Mouse (Mus musculus) megakaryocyte, adult 5-6 weeks (primary cell): Measurements from ENCODE around the gene Nat8f6. TPM values are rescaled to one million over a fixed set of nuclear protein-coding genes. Genes with fewer than 3 reads are reported as not detected.
"Not testable (repeated sequence)": the region's sequence is repeated elsewhere in the genome, so short reads cannot be mapped to it uniquely, and the experiment has no call there.

Experiments used
- ATAC-seq: 2 replicates; pipeline ENCODE4 v1.8.0; 2016; ENCODE audit warnings: mild to moderate bottlenecking, inconsistent platforms; ENCODE audit not compliant: poor library complexity, severe bottlenecking
- total RNA-seq, 2 experiments: library from RNA; stranded (forward) in 1 of 2; stranded (reverse) in 1 of 2; fragments of 153-499, 151-499 nt in 1 of 2; fragments of 221-1000, 200-1000 nt in 1 of 2; gene quantifications; 2 replicates each; pipeline versions ENCODE4 v1.2.3 to v1.2.4; 2015 to 2017

Gene Nat8f6
- not detected in 2 replicates for total RNA-seq (2015)
- not detected in 2 replicates for total RNA-seq (2017)

DNA sequence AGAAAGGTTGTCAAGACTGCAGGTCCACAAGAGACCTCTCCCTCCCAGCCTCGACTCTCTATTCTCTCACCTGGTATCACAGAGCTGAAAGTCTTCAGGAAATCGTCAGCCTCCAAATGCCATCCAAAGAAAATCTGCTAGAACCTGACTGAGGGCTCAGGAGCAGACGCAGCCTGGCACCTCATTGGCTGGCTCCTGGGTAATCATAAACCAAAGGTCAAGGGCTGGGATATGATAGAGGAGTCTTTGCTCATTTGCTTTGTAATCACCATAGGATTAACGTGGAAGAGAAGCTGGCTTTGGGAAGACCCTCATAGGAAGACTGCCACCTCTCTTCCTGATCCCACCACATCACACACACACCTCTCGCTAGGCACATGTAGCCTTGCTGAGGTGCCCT lies at the start of gene Nat8f6, which contains the start of gene Nat8f5:
Nat8f6 (minus strand) TSS at position 118 of the 400 bp plus-strand sequence.
Nat8f5 (minus strand) TSS at position 136 of the 400 bp plus-strand sequence.
- ATAC-seq = no peak

DNA sequence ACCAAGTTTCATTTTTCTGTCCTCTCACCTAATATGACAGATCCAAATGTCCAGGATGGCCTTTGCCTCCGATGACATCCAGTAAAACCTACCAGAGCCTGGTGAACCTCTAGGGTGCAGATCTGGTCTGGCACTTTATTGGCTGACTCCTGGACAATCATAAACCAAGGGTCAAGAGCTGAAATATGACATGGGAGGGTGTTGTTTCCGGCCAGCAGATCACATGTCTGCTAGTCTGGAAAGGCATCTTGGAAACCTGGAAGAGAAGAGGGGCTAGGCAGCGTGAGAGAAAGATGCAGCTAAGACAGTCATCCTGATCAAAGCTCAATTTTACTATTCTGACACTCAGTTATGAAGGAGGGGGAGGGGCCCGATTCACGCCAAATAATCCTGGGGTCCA lies 48.3 kb upstream of the Nat8f6 start, which contains the start of gene Nat8f2:
Nat8f2 (minus strand) TSS at position 153 of the 400 bp plus-strand sequence.
- not testable (repeated sequence) for ATAC-seq

DNA sequence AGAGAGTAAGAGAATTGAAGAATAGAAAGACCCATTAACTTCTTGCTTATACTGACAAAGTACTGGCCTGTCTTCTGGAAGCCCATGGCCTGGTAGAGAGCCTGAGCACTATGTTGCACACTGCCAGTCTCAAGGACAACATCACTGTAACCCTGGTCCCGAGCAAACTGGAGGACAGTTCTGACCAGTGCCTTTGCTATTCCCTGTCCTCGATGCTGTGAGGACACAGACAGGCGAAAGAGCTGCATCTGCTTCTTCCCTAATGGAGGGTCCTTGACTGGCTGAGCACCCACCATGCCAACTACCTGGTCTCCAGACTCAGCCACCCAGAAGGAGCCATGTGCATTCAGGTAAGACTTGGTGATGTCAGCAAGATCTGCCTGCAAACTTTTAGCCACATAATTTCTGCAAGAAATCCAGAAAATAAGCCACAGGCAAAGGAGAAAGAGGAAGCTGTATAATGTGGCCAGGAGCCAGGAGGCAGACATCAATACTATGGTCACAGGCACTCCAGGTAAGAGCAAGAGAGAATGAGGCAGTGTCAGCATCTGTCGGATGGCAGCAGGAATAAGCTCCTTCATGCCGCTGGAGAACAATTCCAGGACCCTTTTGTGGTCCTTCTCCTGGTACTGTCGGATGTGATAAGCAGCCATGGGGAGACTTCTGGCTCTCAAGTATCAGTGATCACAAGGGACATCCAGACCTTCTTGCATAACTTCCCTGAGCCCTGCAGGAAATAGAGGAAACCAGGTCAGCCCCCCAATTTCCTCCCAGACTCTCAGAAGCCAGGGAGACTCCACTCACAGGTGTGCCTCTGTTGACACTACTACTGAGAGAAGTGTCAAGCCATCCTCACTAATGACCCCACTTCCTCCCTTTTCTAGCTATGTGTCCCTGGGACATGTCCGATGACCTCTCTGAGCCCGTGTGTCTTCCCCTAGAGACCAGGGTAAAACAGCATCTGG lies 47.3 kb upstream of the Nat8f6 start:
- ATAC-seq = no peak

DNA sequence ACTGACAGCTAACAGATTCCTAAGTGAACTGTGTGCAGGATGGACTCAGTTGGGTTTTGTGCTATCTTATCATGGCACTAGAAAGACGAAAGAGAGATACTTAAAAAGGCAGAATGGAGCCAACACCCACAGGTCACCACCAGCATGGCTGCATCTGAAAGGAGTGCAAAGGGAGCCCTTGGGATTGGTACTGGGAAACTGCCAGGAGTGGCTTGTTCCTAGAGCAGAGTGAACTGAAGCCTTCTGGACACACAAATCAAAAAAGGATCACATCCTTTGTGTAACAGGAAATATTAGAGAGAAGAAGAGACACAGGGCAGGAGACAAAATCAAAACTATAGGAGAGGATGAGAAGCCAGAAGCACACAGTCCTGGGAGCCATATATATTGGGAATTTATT lies 46.2 kb upstream of the Nat8f6 start:
- not testable (repeated sequence) for ATAC-seq

DNA sequence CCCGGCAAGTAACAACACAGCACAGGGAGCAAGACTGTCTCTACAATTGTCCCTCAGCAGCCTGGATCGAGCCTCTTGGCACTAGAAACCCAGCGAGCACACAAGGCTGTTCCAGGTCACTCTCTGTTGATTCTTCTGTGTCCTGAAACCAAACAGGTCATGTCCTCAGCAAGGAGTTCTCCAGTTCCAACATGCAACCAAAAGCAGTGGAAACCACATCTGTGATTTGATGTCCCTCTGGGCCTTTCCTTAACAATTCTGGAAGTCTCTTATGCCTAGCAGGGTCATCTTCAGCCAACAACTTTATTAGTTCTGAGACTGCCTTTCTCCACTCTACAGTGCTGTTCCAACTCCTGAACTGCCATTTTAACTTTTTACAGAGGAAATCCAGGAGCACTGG lies 45.4 kb upstream of the Nat8f6 start:
- not testable (repeated sequence) for ATAC-seq

DNA sequence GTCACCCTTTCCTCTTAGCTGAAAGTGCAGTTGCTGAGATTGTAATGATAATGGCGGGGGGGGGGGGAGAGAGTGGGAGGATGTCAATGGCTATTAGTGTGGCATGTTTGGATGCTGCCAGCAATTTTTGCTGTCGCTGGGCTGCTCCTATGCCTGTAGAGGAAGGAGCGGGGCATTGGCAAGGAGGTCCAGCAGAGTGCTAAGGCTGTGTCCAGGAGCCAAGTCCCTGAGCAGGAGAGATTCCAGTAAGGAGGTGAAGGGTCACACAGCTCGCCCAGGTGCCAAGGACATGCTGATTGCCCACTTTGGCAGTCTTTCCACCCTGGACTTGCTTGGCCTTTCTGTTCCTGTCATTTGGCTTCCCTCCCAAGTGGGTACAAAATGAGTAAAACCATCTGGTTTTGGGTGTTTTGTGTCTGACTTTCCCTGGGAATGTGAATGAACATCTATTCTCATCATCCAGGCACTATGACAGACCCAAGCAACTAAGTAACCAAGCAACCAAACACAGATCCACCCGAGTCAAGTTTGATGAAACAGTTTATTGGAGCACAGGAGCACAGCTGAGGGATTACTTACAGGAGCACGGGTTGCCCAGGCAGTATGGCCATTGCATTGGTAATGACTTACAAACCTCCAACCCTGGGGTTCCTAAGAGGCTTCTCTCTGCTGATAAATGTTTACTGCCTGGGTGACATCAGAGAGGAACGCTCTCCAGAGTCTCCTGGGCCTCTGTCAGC lies 44.3 kb upstream of the Nat8f6 start:
- not testable (repeated sequence) for ATAC-seq

DNA sequence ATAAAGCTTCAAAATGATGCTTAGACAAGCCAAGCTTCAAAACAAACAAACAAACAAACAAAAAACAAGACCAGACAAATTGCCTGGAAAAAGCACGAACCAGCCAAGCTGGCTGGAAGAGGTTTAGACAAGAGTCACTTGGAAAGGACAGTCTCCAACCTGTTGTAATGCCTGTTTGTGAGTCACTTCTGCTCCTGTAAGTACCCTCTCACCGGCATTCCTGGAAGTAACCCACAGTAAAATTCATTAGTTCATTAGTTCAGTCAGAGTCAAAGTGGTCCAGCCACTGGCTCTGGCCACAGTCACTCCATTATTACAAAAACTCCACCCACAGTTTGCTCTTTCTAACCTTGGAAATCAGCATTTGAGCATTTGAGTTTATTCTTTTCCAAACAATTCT lies 43.1 kb upstream of the Nat8f6 start:
- ATAC-seq = no peak

DNA sequence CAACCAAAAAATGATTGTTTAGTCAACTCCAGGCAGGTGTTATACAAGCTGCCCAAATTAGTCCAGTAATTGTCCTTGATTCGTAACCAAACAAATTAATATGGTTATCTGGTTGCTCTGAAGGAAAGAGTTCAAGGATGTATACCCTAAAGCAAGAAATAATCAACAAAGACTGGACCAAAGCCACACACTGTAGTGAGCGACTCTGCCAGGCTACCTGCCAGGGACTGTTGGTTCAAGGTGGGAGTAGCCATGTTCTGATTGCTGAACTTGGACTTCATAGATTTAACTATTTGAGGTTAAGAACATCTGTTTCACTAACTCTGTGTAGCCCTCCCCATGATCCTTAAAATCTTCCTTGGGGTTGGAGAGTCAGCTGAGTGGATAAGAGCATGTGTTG lies 42.4 kb upstream of the Nat8f6 start:
- no peak for ATAC-seq

DNA sequence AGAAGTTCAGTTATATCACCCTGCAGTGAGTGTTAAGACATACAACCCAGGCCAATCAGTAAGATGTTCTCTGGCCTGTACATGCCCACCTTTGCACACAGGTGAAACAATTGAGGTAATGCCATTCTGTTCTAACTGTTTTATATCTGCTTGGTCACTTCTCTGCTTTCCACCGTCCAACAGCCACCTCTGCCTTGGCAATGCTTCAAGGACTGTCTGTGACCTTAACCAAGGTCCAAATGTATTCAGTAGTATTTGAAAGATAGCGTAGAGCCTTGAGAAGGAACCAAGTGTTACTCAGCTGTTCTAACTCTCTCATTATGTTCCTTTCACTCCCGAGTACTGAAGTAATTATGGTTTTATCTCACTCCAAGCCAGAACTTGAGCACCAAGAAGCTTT lies 41.8 kb upstream of the Nat8f6 start:
- ATAC-seq = no peak

DNA sequence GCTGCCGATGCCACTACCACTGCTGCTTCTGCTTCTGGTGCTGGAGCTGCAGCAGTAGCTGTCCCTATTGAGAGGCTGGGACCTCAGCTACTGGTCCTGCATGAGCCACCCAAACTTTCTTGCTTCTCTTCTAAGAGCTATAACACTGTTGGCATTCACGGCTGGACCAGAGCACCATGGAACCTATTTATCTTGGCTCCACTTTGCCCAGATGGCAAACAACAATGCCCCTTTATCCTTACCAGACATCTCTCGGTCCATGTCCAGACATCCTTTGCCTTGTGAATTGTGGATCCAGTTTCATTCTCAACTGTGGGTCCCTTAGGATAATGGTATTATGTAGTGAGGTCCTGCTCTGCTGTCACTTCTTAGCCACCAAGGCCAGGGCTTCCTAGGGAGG lies 40.5 kb upstream of the Nat8f6 start:
- no peak for ATAC-seq

DNA sequence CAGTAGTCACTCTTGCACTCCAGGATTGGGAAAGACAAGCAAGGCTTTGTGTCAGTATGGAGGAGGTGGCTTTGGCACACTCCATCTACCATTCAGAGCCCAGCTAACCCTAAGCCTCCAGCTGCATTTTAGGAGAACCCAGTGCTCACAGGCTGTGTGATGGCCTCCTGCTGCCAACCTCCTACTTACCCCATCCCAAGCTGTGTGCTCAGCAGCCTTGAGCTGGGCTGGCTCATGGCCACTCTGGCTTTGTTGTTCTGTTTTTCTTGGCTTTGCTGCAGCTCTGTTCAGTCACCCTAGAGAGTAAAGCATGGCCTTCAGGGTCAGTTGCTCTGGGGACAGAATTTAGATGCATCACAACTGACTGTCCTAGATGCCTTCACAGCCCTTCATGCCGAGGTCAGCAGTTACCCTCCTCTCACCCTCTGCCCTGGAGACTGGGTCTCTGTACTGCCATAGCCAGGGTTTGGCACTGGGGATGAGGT lies 35.5 kb upstream of the Nat8f6 start:
- no peak for ATAC-seq

DNA sequence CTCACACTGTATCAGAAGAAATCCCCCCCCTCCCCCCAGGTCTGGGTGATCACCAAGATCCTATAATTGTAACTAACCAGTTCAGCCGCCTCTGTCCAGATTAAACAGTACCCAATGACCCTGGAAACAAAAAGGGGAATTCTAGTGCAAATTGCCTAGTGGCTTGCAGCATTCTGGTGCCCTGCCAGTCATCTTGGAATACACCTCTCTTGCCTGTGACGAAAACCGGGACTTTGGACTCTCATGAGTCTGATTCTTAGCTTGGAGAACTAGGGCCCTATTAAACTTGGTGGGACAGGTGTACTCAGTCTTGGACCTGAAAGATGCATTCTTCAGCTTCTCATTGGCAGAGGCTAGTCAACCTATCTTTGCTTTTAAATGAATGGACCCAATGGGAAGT lies 32.7 kb upstream of the Nat8f6 start:
- no peak for ATAC-seq

DNA sequence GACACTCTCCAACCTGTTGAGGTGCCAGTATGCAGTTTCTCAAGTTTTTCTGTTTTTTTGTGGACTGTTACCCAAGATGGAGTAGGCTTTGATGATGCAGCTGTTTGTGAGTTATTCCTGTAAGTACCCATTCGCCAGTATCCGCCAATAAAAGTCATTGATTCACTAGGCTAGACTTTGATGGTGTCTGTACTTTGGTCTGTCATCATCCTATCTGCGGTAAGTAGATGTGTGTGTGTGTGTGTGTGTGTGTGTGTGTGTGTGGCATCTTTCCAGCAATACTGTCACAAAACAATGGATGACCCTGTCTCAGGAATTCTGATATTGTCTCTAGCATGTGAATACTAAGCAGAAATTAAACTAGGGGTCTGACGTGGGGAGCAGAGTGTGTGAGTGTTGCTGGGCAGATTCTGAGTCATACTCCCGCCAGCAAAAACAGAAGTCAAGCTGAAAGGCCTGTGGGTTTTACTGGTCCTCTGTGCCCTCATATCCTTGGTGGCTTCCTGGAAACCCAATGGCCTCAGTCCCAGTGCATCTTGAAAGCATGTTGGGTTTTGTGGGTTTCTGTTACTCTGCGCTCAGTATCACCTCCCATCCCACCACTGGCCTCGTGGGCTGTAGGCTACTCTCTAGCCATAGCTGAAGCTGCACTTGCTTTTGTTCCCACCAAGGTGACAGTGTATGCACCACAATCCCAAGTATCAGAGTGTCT lies 30.5 kb upstream of the Nat8f6 start:
- ATAC-seq = no peak

DNA sequence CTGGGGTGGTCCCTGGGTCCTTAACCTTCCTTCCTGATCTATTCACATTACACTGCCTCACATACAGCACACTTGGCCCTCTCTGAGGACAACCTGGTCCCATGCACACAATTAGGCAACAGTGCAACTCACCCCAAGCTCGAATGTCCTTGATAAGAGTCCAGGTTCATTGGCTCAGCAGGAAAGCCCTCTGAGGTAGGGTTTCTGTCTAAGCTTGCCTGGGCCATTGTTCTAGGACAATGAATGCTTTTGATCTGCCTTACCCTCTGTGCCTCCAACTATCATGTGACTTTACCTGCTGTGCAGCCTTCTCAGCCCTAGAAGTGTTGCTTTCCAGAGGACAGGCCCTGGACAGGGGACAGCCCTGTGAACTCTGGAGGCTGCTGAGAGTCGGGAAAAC lies 28.5 kb upstream of the Nat8f6 start:
- ATAC-seq = no peak

DNA sequence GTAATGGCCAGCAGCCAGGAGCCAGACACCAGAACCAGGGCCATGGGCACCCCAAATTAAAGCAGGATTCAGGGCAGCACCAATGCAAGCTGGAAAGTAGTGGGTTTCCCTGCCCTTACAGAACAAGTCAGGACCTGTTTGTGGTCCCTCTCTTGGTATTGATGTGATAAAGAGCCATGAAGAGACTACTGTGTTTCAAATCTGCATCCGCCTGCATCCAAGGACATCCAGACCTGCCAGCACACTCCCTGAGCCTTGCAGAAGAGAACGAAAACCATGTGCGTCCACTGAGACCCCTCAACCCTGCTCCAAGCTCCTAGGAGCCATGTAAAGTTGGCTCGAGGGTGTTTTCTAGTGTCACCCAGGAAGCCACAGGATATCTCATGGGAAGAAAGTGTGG lies 27.4 kb upstream of the Nat8f6 start:
- ATAC-seq = no peak

DNA sequence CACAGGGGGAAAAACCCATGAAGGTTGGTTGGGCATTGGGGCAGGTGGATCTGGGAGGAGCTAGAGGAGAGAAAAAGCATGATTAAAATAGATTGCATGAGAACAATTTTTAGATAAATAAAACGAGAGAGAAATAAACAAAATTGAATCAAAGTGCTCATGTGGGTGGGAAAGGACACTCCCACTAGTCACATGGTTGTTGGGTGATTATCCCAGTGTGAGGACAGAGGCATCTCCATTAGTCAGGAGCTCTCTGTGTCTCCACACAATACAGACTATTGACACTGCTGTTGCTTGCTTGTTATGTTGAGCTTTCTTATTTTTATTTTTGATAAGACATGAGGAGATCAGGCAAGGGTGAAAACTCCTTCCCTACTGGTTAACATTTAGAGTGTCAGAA lies 26.2 kb upstream of the Nat8f6 start:
- no peak for ATAC-seq

DNA sequence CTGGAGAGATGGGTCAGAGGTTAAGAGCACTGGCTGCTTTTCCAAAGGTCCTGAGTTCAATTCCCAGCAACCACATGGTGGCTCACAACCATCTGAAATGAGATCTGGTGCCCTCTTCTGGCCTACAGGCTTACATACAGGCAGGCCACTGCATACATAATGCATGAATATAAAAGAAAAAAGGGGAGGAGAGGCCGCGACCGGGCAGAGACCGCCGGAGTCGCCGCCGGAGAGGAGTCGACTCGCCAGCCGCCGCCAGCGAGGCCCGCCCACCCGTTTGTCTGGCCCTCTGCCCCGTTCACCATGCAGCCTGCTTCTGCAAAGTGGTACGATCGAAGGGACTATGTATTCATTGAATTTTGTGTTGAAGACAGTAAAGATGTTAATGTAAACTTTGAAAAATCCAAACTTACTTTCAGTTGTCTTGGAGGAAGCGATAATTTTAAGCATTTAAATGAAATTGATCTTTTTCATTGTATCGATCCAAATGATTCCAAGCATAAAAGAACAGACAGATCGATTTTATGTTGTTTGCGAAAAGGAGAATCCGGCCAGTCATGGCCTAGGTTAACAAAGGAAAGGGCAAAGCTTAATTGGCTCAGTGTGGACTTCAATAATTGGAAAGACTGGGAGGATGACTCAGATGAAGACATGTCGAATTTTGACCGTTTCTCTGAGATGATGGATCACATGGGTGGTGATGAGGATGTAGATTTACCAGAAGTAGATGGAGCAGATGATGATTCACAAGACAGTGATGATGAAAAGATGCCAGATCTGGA lies 23.1 kb upstream of the Nat8f6 start:
- ATAC-seq = not testable (repeated sequence)

DNA sequence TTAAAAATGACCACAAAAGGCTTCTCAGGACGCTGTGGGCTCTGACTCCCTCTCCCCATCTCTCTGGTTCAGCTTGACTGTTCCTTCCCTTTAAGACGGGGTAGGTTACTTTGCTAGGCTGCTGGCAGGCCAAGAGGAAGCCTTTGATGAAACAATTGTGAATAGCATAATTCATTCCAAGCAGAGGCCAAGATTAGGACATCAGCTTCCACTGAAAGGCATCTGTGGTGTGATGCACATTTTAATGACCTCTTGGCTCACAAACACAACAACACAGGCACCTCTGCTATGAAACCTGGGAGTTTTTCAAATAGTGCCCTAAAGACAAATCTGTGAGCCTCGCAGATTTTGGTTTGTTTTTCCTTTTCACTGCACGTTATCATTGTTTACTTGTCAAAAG lies 19.2 kb upstream of the Nat8f6 start:
- no peak for ATAC-seq

DNA sequence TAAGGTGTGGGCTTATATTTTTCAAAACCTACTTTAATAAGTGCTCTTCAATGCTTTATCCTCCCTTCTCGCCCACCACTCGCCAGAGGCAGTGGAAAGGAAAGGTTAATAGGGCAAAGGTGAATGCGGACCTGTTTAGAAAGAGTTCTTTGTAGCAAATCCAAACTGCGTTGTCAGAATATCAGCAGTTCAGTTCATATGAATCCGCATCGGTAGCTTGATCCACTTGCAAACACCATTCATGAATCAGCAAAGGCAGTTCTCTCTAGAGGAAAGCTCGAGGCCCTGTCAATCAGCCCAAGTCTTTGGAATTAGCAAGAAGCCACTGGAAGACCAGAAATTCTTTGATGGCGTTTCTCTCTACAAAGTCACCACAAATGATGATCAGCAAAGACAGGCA lies 17.9 kb upstream of the Nat8f6 start:
- no peak for ATAC-seq

DNA sequence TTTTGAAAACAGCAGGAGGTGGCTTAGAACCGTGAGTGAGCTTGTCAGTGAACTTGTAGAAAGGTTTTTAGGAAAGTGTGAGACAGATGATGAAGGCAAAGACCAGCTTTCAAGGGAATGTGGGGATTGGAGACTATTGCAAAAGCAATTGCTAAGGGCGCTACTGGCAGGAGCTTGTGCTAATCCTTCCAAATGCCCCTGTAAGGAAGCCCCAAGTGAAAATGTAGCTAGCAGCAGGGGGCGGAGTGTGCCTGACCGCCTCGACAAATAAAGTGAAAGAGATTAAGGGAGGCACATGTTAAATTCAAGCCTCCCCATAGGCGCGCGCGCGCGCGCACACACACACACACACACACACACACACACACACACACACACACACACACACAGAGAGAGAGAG lies 16.6 kb upstream of the Nat8f6 start:
- ATAC-seq = not testable (repeated sequence)
